Mouse (Mus musculus) liver, adult 2 months (tissue): ENCODE data around the gene Ap1g2. TPM values are rescaled to one million over a fixed set of nuclear protein-coding genes. Genes with fewer than 3 reads are reported as not detected.

ENCODE experiments used
- DNase-seq: peaks from one replicate; pipeline ENCODE4 v3.0.0-alpha.2; 2011; ENCODE audit warnings: low read depth, low spot score; ENCODE audit errors: extremely low read depth
- H3K27ac ChIP-seq: fragments of 200-500 bp; replicated peaks from 2 replicates; pipeline ENCODE4 v1.5.1; 2012; ENCODE audit warnings: low read depth, mild to moderate bottlenecking, control low read depth, inconsistent platforms, low read length; ENCODE audit not compliant: insufficient read depth
- H3K27me3 ChIP-seq: fragments of 200-500 bp; 2 replicates; pipeline ENCODE4 v1.6.1; 2012; ENCODE audit warnings: mild to moderate bottlenecking, moderate library complexity, low read length, inconsistent platforms; ENCODE audit not compliant: control insufficient read depth, insufficient read depth
- H3K36me3 ChIP-seq: fragments of 200-500 bp; 2 replicates; pipeline ENCODE4 v1.6.1; 2012; ENCODE audit warnings: low read length, inconsistent platforms; ENCODE audit not compliant: control insufficient read depth, insufficient read depth
- H3K4me1 ChIP-seq: fragments of 200-500 bp; 2 replicates; pipeline ENCODE4 v1.6.1; 2011; ENCODE audit warnings: low read length; ENCODE audit not compliant: control insufficient read depth, insufficient read depth
- H3K4me3 ChIP-seq: fragments of 200-500 bp; 2 replicates; pipeline ENCODE4 v1.5.1; 2011; ENCODE audit warnings: low read depth, mild to moderate bottlenecking, control low read depth, low read length, moderate library complexity; ENCODE audit not compliant: insufficient read depth
- H3K79me2 ChIP-seq: fragments of 200-500 bp; 2 replicates; pipeline ENCODE4 v1.6.1; 2012; ENCODE audit warnings: inconsistent platforms, mild to moderate bottlenecking, low read length, moderate library complexity; ENCODE audit not compliant: control insufficient read depth, insufficient read depth
- H3K9ac ChIP-seq: fragments of 200-500 bp; 2 replicates; pipeline ENCODE4 v1.6.1; 2012; ENCODE audit warnings: low read depth, mild to moderate bottlenecking, control low read depth, inconsistent platforms, low read length
- CTCF ChIP-seq: fragments of 200-500 bp; IDR thresholded peaks from 2 replicates; pipeline ENCODE4 v1.5.1; 2011; ENCODE audit warnings: low read depth, low read length, control low read depth
- POLR2A ChIP-seq: fragments of 200-500 bp; IDR thresholded peaks from 2 replicates; pipeline ENCODE4 v1.6.1; 2011; ENCODE audit warnings: low read length, control low read depth; ENCODE audit not compliant: insufficient read depth; ENCODE audit errors: extremely low read depth
- WGBS: fragments of 180-500 bp; shearing (Covaris S2); methylation state at CpG from one replicate; pipeline ENCODE4 v1.1.7; 2018; 5-methylcytosine and 5-hydroxymethylcytosine counted together
- polyA plus RNA-seq: library from polyadenylated mRNA; depleted of rRNA; stranded (reverse); fragments of >200 nt; gene quantifications from 2 replicates; pipeline ENCODE4 v1.2.3, GENCODE M21; 2012; rRNA removed
- total RNA-seq: library from RNA; depleted of rRNA; stranded (reverse); fragments of >200 nt; gene quantifications from 2 replicates; pipeline ENCODE4 v1.2.3, GENCODE M21; 2014; rRNA removed

Ap1g2 gene
- total RNA-seq, result 4.9 and 5.4 TPM in 2 replicates
- polyA plus RNA-seq, result 8.7 and 15.6 TPM in 2 replicates

- Histone ChIP-seq H3K9ac (peak within 1 kb of the TSS; percentile 65), H3K27me3 (no peaks in the 10 kb centered on the region), H3K27ac (peak within 1 kb of the TSS; percentile 64), H3K4me1 (no peaks in the 10 kb centered on the region), H3K36me3 (no peaks in the 10 kb centered on the region; the same call in 1 of the 2 replicates), H3K79me2 (no peaks in the 10 kb centered on the region), H3K4me3 (peak within 1 kb of the TSS; percentile 62)
- no peak for TF ChIP-seq POLR2A
- peak; percentile 22; the same call in 1 of the 2 replicates for TF ChIP-seq CTCF
- DNase-seq, result peak; percentile 70
- 2% methylated on average over 39 of the region's 39 CpGs for WGBS
Observed at GRCm38 (mm10) chr14:55105836-55106809, at the start of gene Ap1g2. Ap1g2 (minus strand) TSS chr14:55106593.

GRCm38 (mm10) chr14:55152951-55153481 lies 46.6 kb upstream of the Ap1g2 start:
- no peak overlapping the region for H3K4me3 ChIP-seq
- 39% methylated on average over 16 of the region's 16 CpGs for WGBS
- no peaks in the 10 kb centered on the region for H3K79me2 ChIP-seq
- no peaks in the 10 kb centered on the region for H3K36me3 ChIP-seq
- H3K4me1 ChIP-seq, result peaks cover 2% of the 10 kb centered on the region; the same call in 1 of the 2 replicates
- peak overlapping the region; percentile 96 for H3K27ac ChIP-seq
- no peaks in the 10 kb centered on the region for H3K27me3 ChIP-seq
- no peak for TF ChIP-seq CTCF
- TF ChIP-seq POLR2A, result no peak
- no peak overlapping the region for H3K9ac ChIP-seq
- DNase-seq, result peak; percentile 100

- Histone ChIP-seq H3K79me2 (no peaks in the 10 kb centered on the region), H3K27me3 (no peaks in the 10 kb centered on the region), H3K36me3 (no peaks in the 10 kb centered on the region), H3K4me1 (peaks cover 6% of the 10 kb centered on the region; the same call in 1 of the 2 replicates), H3K9ac (no peak overlapping the region), H3K4me3 (no peak overlapping the region), H3K27ac (no peak overlapping the region)
- TF ChIP-seq CTCF (no peak), POLR2A (no peak)
- DNase-seq, result no peak
- WGBS, result 85% methylated on average over 4 of the region's 4 CpGs
Observed at GRCm38 (mm10) chr14:55152174-55152573, 45.8 kb upstream of the Ap1g2 start.

GRCm38 (mm10) chr14:55150985-55151384 lies 44.6 kb upstream of the Ap1g2 start:
- no peak overlapping the region for H3K27ac ChIP-seq
- no peaks in the 10 kb centered on the region for H3K36me3 ChIP-seq
- no peaks in the 10 kb centered on the region for H3K27me3 ChIP-seq
- DNase-seq, result no peak
- no peak overlapping the region for H3K9ac ChIP-seq
- TF ChIP-seq POLR2A (no peak), CTCF (no peak)
- peaks cover 8% of the 10 kb centered on the region; the same call in 1 of the 2 replicates for H3K4me1 ChIP-seq
- no peak overlapping the region for H3K4me3 ChIP-seq
- no peaks in the 10 kb centered on the region for H3K79me2 ChIP-seq
- 86% methylated on average over 5 of the region's 5 CpGs for whole genome bisulfite sequencing

- H3K27me3 ChIP-seq, result no peaks in the 10 kb centered on the region
- H3K79me2 ChIP-seq, result no peaks in the 10 kb centered on the region
- H3K36me3 ChIP-seq, result no peaks in the 10 kb centered on the region
- no peak for DNase-seq
- TF ChIP-seq CTCF, result no peak
- no peak for TF ChIP-seq POLR2A
- 88% methylated on average over 5 of the region's 5 CpGs for WGBS
- H3K4me1 ChIP-seq, result peaks cover 8% of the 10 kb centered on the region; the same call in 1 of the 2 replicates
- no peak overlapping the region for H3K9ac ChIP-seq
- H3K4me3 ChIP-seq, result no peak overlapping the region
- no peak overlapping the region for H3K27ac ChIP-seq
Observed at GRCm38 (mm10) chr14:55149041-55149440, 42.6 kb upstream of the Ap1g2 start.
